Mouse (Mus musculus) forebrain, embryonic 11.5 days (tissue): ENCODE results near the gene Rnpc3. TPM values are rescaled to one million over a fixed set of nuclear protein-coding genes. Genes with fewer than 3 reads are reported as not detected.

Source experiments
- ATAC-seq: fragments of 200-750 bp; cut with Nextera tagmentation; replicated peaks from 2 replicates; pipeline ENCODE4 v1.8.0; 2017; ENCODE audit warnings: moderate TSS enrichment; ENCODE audit not compliant: low FRiP score
- DNase-seq: peaks from one replicate; pipeline ENCODE4 v3.0.0-alpha.2; 2017; ENCODE audit warnings: low spot score
- H3K27ac ChIP-seq: fragments of 300-500 bp; sonication (generic); 2 replicates; pipeline ENCODE4 v1.5.1; 2014; ENCODE audit warnings: low read depth, low read length
- H3K27me3 ChIP-seq: fragments of 300-500 bp; sonication (generic); 2 replicates; pipeline ENCODE4 v1.6.1; 2014; ENCODE audit warnings: mild to moderate bottlenecking, low read length, mixed read lengths; ENCODE audit not compliant: control insufficient read depth, insufficient read depth
- H3K36me3 ChIP-seq: fragments of 300-500 bp; sonication (generic); 2 replicates; pipeline ENCODE4 v1.6.1; 2014; ENCODE audit warnings: mild to moderate bottlenecking, low read length, moderate library complexity, mixed read lengths; ENCODE audit not compliant: control insufficient read depth, insufficient read depth
- H3K4me1 ChIP-seq: fragments of 300-500 bp; sonication (generic); replicated peaks from 2 replicates; pipeline ENCODE4 v1.6.1; 2014; ENCODE audit warnings: low read length, mixed read lengths; ENCODE audit not compliant: control insufficient read depth, insufficient read depth
- H3K4me2 ChIP-seq: fragments of 300-500 bp; sonication (generic); 2 replicates; pipeline ENCODE4 v1.6.1; 2014; ENCODE audit warnings: low read depth, mild to moderate bottlenecking, low read length, moderate library complexity, mixed read lengths; ENCODE audit not compliant: severe bottlenecking
- H3K4me3 ChIP-seq: fragments of 300-500 bp; sonication (generic); 2 replicates; pipeline ENCODE4 v1.5.1; 2014; ENCODE audit warnings: low read depth, low read length
- H3K9ac ChIP-seq: fragments of 300-500 bp; sonication (generic); 2 replicates; pipeline ENCODE4 v1.6.1; 2014; ENCODE audit warnings: low read length
- H3K9me3 ChIP-seq: fragments of 300-500 bp; sonication (generic); 2 replicates; pipeline ENCODE4 v1.6.1; 2016; ENCODE audit warnings: low read length, mixed read lengths; ENCODE audit not compliant: control insufficient read depth
- WGBS: fragments of 180-500 bp; shearing (Covaris S2); extraction: QIAGEN DNeasy Blood & Tissue Kit; methylation state at CpG from one replicate; pipeline ENCODE4 v1.1.7; 2014; 5-methylcytosine and 5-hydroxymethylcytosine counted together
- polyA plus RNA-seq: library from polyadenylated mRNA; unstranded; fragments of >200 nt; fragmentation: Nextera tagmentation; extraction: Ambion mirVana; gene quantifications from 2 replicates; pipeline ENCODE4 v1.2.1, GENCODE M21; 2014

Gene Rnpc3
- polyA plus RNA-seq, 1 experiment from 2014 or later, result 51.4 TPM

DNA sequence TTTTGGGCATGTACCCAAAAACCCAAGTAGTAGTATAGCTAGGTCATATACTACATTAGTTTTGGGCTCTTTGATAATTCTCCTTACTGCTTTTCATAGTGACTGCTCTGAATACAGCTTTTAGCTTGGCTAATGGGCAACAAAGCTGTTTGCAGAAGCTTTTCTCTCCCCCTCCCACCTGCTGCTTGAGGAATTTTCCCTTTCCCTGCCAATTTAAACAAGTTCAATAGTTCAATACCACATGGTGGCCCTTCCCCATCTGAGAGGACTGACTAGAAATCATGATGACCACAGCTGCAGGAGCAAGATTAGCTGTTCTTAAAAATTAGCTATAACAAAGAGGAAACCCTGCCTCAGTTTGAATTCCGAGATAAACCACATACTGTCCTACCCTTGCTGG lies 39.1 kb downstream of the Rnpc3 start:
- no peaks in the 10 kb centered on the region for H3K36me3 ChIP-seq
- H3K27ac ChIP-seq, result no peak overlapping the region
- no peaks in the 10 kb centered on the region for H3K4me1 ChIP-seq
- ATAC-seq (peak; percentile 49; the same call in 1 of the 2 replicates), DNase-seq (no peak)
- no peak overlapping the region for H3K9ac ChIP-seq
- no peaks in the 10 kb centered on the region for H3K27me3 ChIP-seq
- 31% methylated on average over 1 of the region's 1 CpGs for WGBS
- H3K9me3 ChIP-seq, result no peaks in the 10 kb centered on the region
- no peak overlapping the region for H3K4me3 ChIP-seq
- H3K4me2 ChIP-seq, result no peak overlapping the region

DNA sequence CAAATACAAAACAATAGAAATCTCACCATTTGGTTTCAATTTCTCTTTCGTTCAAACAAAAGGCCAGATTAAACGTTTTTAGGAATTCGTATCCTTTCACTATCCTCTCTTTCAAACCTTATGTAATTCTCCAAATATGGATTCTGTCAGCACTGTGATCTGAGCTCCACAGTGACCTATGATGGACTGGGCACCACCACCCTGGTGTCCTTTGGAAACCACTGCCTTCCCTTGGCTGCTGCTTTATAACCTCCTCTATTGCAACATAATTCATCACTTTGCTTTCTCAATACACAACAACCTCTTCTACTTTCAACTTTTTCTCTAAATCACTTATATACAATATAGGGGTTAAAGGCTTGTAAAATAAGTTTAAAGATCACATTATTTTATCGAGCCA lies 55.4 kb downstream of the Rnpc3 start:
- ATAC-seq, result no peak
- H3K27me3 ChIP-seq, result no peaks in the 10 kb centered on the region
- no peaks in the 10 kb centered on the region for H3K36me3 ChIP-seq
- no peaks in the 10 kb centered on the region for H3K9me3 ChIP-seq
- 83% methylated on average over 4 of the region's 4 CpGs for WGBS
- no peak overlapping the region for H3K27ac ChIP-seq
- H3K9ac ChIP-seq, result no peak overlapping the region
- H3K4me3 ChIP-seq, result no peak overlapping the region
- no peak overlapping the region for H3K4me2 ChIP-seq
- no peaks in the 10 kb centered on the region for H3K4me1 ChIP-seq
- no peak for DNase-seq

DNA sequence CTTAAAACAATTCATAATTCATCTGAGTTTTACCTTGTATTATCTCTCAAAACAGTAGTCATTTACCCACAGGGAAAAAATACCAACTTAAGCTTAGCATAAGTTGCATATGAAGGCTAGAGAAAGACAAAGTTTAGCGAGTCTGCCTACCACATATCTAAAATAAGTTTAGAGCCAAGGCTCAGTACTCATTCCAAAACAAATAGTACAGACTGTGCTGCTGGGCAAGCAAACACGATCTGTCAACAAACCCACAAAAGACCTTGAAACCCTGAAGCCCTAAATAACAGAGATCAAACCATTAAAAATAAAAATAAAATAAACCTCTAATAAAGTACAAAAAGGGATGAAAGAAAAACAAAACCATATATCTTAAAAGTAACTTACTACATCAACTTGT lies 55.8 kb downstream of the Rnpc3 start:
- Histone ChIP-seq H3K4me1 (no peaks in the 10 kb centered on the region), H3K4me3 (no peak overlapping the region), H3K9me3 (no peaks in the 10 kb centered on the region), H3K36me3 (no peaks in the 10 kb centered on the region), H3K9ac (no peak overlapping the region), H3K4me2 (no peak overlapping the region), H3K27me3 (no peaks in the 10 kb centered on the region), H3K27ac (no peak overlapping the region)
- 85% methylated on average over 2 of the region's 2 CpGs for WGBS
- no peak for ATAC-seq
- no peak for DNase-seq

DNA sequence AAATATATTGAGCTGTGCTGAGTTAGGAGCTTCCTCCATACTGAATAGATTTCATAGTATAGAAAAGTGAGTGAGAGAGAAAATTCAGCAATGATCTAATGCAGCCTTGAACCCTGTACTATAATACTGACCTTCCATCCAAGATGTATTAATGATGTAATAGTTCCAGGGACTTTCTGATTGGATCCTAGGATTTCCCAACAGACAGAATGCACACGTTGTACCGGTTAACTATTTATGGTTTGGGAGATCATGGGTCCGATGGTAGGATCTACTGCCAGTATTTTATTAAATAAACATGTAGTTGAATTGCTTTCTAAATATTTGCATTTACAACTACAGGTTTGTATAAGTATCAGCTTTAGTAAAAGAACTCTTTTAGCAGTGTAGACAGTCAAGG lies 57.8 kb downstream of the Rnpc3 start:
- WGBS, result 90% methylated on average over 3 of the region's 3 CpGs
- no peak overlapping the region for H3K27ac ChIP-seq
- no peaks in the 10 kb centered on the region for H3K9me3 ChIP-seq
- H3K4me3 ChIP-seq, result no peak overlapping the region
- H3K36me3 ChIP-seq, result no peaks in the 10 kb centered on the region
- DNase-seq, result no peak
- H3K4me1 ChIP-seq, result no peaks in the 10 kb centered on the region
- no peak for ATAC-seq
- no peak overlapping the region for H3K9ac ChIP-seq
- no peaks in the 10 kb centered on the region for H3K27me3 ChIP-seq
- H3K4me2 ChIP-seq, result no peak overlapping the region

Other genes with a start within 250 kb of the Rnpc3 start
- not detected in 2 replicates for gene Amy2a1, start 97.7 kb downstream of the Rnpc3 start, polyA plus RNA-seq
- gene Amy1, start 23.4 kb downstream of the Rnpc3 start, polyA plus RNA-seq, result 2.4 and 3.8 TPM in 2 replicates